Mouse (Mus musculus): ENCODE data around the gene Plcb4. TPM values are rescaled to one million over a fixed set of nuclear protein-coding genes. Genes with fewer than 3 reads are reported as not detected.
A peak's percentile ranks its signal among the peaks of the same experiment; 100 is the strongest.
"Not testable (repeated sequence)": the region's sequence is repeated elsewhere in the genome, so short reads cannot be mapped to it uniquely, and the experiment has no call there.

Plcb4 gene
- polyA plus RNA-seq, 1 experiment from 2014 or later = 14.4 TPM

DNA sequence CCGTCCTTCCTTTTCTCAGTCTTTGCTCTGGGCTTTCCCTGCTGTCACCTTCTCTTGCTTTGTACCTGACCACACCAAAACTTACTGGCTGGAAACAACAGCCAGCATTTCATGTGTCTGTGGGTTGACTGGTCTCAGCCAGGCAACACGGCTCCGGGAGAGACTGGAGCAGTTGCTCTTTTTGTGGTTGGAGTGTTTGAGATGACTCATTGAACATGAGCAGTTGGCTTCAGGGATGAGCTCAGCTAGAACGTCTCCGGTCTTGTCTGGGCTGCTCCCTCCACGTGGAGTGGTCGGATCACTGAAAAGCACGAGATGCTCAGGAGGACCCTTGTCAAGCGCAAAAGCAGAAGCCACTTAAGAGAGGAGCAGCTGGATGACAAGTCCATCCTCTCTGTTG, 78.7 kb downstream of the Plcb4 start:
- TF ChIP-seq CTCF (IDR thresholded peaks at IDR 0.05; ENCODE audit: low read depth) (no peak), EP300 (optimal IDR thresholded peaks at IDR 0.05) (no peak)
- ATAC-seq (ENCODE audit: low FRiP score, low TSS enrichment) (no peak), DNase-seq (ENCODE audit: low spot score) (no peak)
- no peak overlapping the region for H3K27ac ChIP-seq (replicated peaks)
- no peaks in the 10 kb centered on the region for H3K36me3 ChIP-seq (ENCODE audit: control insufficient read depth, insufficient read depth, low read length)
- no peak overlapping the region for H3K9ac ChIP-seq (ENCODE audit: low read length)
- H3K4me1 ChIP-seq (replicated peaks; ENCODE audit: control insufficient read depth, insufficient read depth) = no peaks in the 10 kb centered on the region
- no peak overlapping the region for H3K4me3 ChIP-seq (ENCODE audit: low read depth, low read length)
- WGBS = 58% methylated on average over 9 of the region's 9 CpGs
- no peak overlapping the region for H3K4me2 ChIP-seq (replicated peaks; ENCODE audit: low read depth)
- no peaks in the 10 kb centered on the region for H3K9me3 ChIP-seq (ENCODE audit: control insufficient read depth, low read length)
- H3K27me3 ChIP-seq (ENCODE audit: control insufficient read depth, insufficient read depth, low read length) = no peaks in the 10 kb centered on the region

DNA sequence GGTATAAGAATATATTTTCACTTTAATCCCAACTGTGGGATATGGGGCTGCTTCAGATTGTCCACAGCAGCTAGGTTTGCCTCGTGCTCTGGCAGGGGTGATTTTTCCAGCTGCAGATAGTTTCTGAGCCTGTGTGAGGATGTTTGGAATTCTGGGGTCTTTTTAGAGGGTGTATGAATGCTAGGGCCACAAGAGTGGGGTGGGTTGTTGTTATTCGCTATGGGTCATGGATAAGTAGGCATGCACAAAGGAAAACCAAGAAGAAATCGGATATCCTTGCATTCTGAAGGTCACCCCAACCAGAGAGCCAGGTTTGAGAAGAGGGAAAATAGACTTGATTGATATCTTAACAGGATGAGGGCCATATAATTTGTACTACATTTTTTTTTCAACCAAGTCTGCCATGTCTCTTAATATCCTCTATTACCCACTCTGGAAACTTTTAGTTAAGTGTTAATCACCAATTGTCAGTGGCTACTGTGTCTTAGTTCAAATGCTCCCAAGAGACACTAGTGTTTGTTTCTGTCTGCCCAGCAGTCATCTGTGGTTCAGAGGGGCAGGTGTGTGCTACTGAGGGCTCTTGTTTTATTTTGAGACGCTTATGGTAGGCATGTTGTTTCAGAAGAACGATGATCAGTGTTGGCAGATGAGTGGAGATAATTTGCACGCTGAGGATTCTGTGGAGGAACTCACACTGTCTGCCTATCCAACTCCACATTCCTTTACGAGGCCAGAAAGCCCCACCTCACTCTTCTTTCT, 79.4 kb downstream of the Plcb4 start:
- not testable (repeated sequence) for H3K4me3 ChIP-seq (ENCODE audit: low read depth, low read length); H3K36me3 ChIP-seq (ENCODE audit: control insufficient read depth, insufficient read depth, low read length); H3K4me2 ChIP-seq (replicated peaks; ENCODE audit: low read depth); H3K9me3 ChIP-seq (ENCODE audit: control insufficient read depth, low read length); H3K27me3 ChIP-seq (ENCODE audit: control insufficient read depth, insufficient read depth, low read length); ATAC-seq (ENCODE audit: low FRiP score, low TSS enrichment); DNase-seq (ENCODE audit: low spot score); H3K27ac ChIP-seq (replicated peaks); H3K4me1 ChIP-seq (replicated peaks; ENCODE audit: control insufficient read depth, insufficient read depth); H3K9ac ChIP-seq (ENCODE audit: low read length)
- 87% methylated on average over 7 of the region's 7 CpGs for WGBS

DNA sequence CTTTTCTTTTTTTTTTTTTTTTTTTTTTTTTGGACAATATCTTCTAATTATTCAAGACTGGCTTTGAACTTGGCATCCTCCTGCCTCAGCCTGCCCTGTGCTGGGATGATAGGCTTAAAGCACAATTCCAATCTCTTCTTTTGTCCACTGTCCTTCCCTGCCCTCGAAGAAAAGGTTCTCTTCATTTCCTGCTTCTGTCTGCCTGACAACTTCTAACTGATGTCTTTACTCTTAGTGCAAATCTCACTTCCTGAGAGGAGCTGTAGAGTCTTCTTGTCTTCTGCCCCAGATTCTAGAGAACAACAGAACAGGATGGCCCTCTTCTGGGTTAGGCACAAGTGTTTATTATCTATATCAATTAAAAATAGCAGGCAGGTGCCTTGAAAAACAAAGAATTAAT, 80.1 kb downstream of the Plcb4 start:
- ATAC-seq (ENCODE audit: low FRiP score, low TSS enrichment) = no peak

DNA sequence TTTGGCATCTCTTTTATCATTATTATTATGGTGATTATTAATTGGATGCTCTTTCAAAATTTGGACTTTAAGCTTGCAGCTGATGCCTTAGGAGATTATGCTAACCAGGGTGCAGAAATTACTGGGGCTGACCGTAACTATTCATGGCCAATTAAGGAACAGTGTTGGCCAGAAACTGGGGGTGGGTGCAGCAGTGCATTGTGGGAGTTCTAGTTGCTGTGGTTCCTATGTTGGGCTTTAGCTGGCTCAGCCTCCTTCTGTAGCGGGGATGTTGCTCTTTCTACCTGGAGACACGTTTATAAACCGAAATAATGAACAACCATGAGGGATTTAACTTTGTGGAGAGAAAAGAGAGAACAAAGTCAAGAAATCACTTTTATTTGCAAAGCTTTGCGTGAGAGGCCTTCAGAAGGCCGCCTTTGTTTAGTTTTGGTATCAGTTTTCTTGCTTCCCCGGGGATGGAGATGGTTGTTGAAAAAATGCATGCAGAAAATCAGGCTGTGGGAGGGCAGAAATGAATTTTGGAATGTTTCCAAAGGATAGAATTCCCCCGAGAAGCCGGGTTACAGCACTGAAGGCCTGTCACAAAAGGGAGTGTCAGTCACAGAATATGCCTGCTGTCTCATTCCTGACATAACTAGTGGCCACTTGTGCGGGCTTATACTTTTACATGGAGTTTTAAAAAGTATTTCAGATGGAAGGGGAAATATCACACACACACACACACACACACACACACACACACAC, 84.3 kb downstream of the Plcb4 start:
- Histone ChIP-seq H3K4me1 (replicated peaks; ENCODE audit: control insufficient read depth, insufficient read depth) (no peaks in the 10 kb centered on the region), H3K4me3 (ENCODE audit: low read depth, low read length) (no peak overlapping the region), H3K36me3 (ENCODE audit: control insufficient read depth, insufficient read depth, low read length) (no peaks in the 10 kb centered on the region), H3K9me3 (ENCODE audit: control insufficient read depth, low read length) (no peaks in the 10 kb centered on the region), H3K9ac (ENCODE audit: low read length) (no peak overlapping the region), H3K4me2 (replicated peaks; ENCODE audit: low read depth) (0 out of 2 replicates have a peak overlapping the region, but pooled peaks have one; percentile 17), H3K27ac (replicated peaks) (0 out of 2 replicates have a peak overlapping the region, but pooled peaks have one; percentile 40), H3K27me3 (ENCODE audit: control insufficient read depth, insufficient read depth, low read length) (no peaks in the 10 kb centered on the region)
- no peak; the same call in 1 of the 2 replicates for ATAC-seq (ENCODE audit: low FRiP score, low TSS enrichment)
- no peak for DNase-seq (ENCODE audit: low spot score)
- TF ChIP-seq CTCF (IDR thresholded peaks at IDR 0.05; ENCODE audit: low read depth) = no peak
- no peak for TF ChIP-seq EP300 (optimal IDR thresholded peaks at IDR 0.05)
- 15% methylated on average over 10 of the region's 10 CpGs for WGBS

More for the DNA sequence above, 80.1 kb downstream of the Plcb4 start:
- H3K36me3 ChIP-seq (ENCODE audit: control insufficient read depth, insufficient read depth, low read length) = no peaks in the 10 kb centered on the region
- 63% methylated on average over 1 of the region's 1 CpGs for WGBS
- H3K4me3 ChIP-seq (ENCODE audit: low read depth, low read length) = no peak overlapping the region
- no peak overlapping the region for H3K4me2 ChIP-seq (replicated peaks; ENCODE audit: low read depth)
- TF ChIP-seq EP300 (optimal IDR thresholded peaks at IDR 0.05) (no peak), CTCF (IDR thresholded peaks at IDR 0.05; ENCODE audit: low read depth) (no peak)
- no peak for DNase-seq (ENCODE audit: low spot score)
- no peak overlapping the region for H3K9ac ChIP-seq (ENCODE audit: low read length)
- H3K4me1 ChIP-seq (replicated peaks; ENCODE audit: control insufficient read depth, insufficient read depth) = no peaks in the 10 kb centered on the region
- no peak overlapping the region for H3K27ac ChIP-seq (replicated peaks)
- no peaks in the 10 kb centered on the region for H3K9me3 ChIP-seq (ENCODE audit: control insufficient read depth, low read length)
- H3K27me3 ChIP-seq (ENCODE audit: control insufficient read depth, insufficient read depth, low read length) = no peaks in the 10 kb centered on the region

DNA sequence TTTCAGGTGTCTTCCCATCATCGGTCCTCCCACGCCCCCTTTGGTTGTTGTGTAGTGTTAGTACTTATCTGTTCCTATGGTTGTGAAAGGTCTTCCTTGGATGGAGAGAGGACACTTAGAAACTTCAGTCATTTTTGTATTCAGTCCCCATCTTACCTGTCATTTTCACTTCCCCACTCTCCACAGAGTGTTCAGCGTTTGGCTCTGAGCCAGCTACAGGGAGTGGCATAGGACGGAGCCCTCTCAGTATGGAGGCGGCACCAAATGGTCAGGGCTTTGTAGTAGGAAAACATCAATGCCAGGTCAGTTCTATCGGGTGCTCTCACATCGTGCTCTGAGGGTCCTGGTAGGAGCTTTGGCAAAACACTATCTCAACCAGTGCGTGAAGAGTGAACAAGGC, 85.9 kb downstream of the Plcb4 start:
- Histone ChIP-seq H3K9me3 (ENCODE audit: control insufficient read depth, low read length) (no peaks in the 10 kb centered on the region), H3K9ac (ENCODE audit: low read length) (no peak overlapping the region), H3K4me3 (ENCODE audit: low read depth, low read length) (no peak overlapping the region), H3K4me1 (replicated peaks; ENCODE audit: control insufficient read depth, insufficient read depth) (no peaks in the 10 kb centered on the region), H3K36me3 (ENCODE audit: control insufficient read depth, insufficient read depth, low read length) (no peaks in the 10 kb centered on the region), H3K27ac (replicated peaks) (no peak overlapping the region), H3K4me2 (replicated peaks; ENCODE audit: low read depth) (peak overlapping the region; percentile 27; the same call in 1 of the 2 replicates), H3K27me3 (ENCODE audit: control insufficient read depth, insufficient read depth, low read length) (no peaks in the 10 kb centered on the region)
- no peak for TF ChIP-seq EP300 (optimal IDR thresholded peaks at IDR 0.05)
- no peak for TF ChIP-seq CTCF (IDR thresholded peaks at IDR 0.05; ENCODE audit: low read depth)
- ATAC-seq (ENCODE audit: low FRiP score, low TSS enrichment) (peak; percentile 76), DNase-seq (ENCODE audit: low spot score) (peak; percentile 57)
- WGBS = 67% methylated on average over 8 of the region's 8 CpGs

DNA sequence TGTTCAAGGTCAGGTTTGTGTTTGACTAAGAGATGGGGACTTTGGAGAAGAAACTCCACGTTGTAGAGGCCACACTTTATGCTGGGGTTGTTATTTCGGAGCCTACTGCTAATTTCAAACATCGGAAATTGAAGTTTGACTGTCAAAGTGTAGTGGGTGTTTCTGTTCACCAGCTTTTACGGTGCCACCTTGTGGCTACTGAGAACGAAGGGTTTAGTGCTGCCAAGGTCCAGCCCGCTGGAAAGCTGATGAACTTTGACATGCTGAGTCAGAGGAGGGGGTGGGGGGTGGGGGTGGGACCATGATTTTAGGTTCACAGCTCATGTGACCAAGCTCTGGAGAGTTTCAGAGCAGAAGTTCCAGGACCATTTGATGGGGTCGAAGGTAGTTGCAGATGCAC, 86.3 kb downstream of the Plcb4 start:
- Histone ChIP-seq H3K9ac (ENCODE audit: low read length) (no peak overlapping the region), H3K27me3 (ENCODE audit: control insufficient read depth, insufficient read depth, low read length) (no peaks in the 10 kb centered on the region), H3K9me3 (ENCODE audit: control insufficient read depth, low read length) (no peaks in the 10 kb centered on the region), H3K27ac (replicated peaks) (no peak overlapping the region), H3K36me3 (ENCODE audit: control insufficient read depth, insufficient read depth, low read length) (no peaks in the 10 kb centered on the region), H3K4me3 (ENCODE audit: low read depth, low read length) (no peak overlapping the region), H3K4me2 (replicated peaks; ENCODE audit: low read depth) (peak overlapping the region; percentile 27; the same call in 1 of the 2 replicates), H3K4me1 (replicated peaks; ENCODE audit: control insufficient read depth, insufficient read depth) (no peaks in the 10 kb centered on the region)
- DNase-seq (ENCODE audit: low spot score) (no peak), ATAC-seq (ENCODE audit: low FRiP score, low TSS enrichment) (no peak)
- WGBS = 54% methylated on average over 7 of the region's 7 CpGs
- TF ChIP-seq EP300 (optimal IDR thresholded peaks at IDR 0.05) = no peak
- peak; percentile 63 for TF ChIP-seq CTCF (IDR thresholded peaks at IDR 0.05; ENCODE audit: low read depth)
